17 mouse cellular contexts compared by ENCODE assay signal in genomic region chr11:79733013-79733412, GRCm38 (mm10).
"Had no signal": no experiment of that assay in that cellular context is flagged by ENCODE, and none has a peak within 500 bp of the region (broad histone marks: within the 10 kb centered on the region; RNA-seq: fewer than 3 reads in every experiment).

No protein-coding gene starts in this region.

- H3K9me3 ChIP-seq: lung, embryonic 15.5 days; midbrain, embryonic 13.5 days; midbrain, embryonic 15.5 days; neural tube, embryonic 12.5 days; stomach, embryonic 15.5 days had no signal

- ATAC-seq: lung, postnatal 0 days; midbrain, embryonic 13.5 days; midbrain, embryonic 15.5 days had no signal

- H3K27me3 ChIP-seq: lung, embryonic 15.5 days; midbrain, embryonic 13.5 days; midbrain, embryonic 15.5 days; neural tube, embryonic 12.5 days; stomach, embryonic 15.5 days had no signal

- DNase-seq: lung, adult 2 months; lung, postnatal 14 days; lung, postnatal 36 days; right cerebral cortex, postnatal 14 days; thymus, adult 2 months; thymus, postnatal 25 days; thymus, postnatal 4 days had no signal

- H3K4me3 ChIP-seq: lung, embryonic 15.5 days; megakaryocyte, embryonic 14.5 days; midbrain, embryonic 13.5 days; midbrain, embryonic 15.5 days; neural tube, embryonic 12.5 days; stomach, embryonic 15.5 days had no signal

- H3K4me1 ChIP-seq: megakaryocyte, embryonic 14.5 days had no signal

- H3K36me3 ChIP-seq: lung, embryonic 15.5 days; midbrain, embryonic 13.5 days; midbrain, embryonic 15.5 days; neural tube, embryonic 12.5 days had no signal

- H3K27ac ChIP-seq: lung, embryonic 15.5 days; macrophage; midbrain, embryonic 13.5 days; midbrain, embryonic 15.5 days; neural tube, embryonic 12.5 days; stomach, embryonic 15.5 days; stomach, postnatal 0 days had no signal

- H3K9ac ChIP-seq: lung, embryonic 15.5 days; midbrain, embryonic 13.5 days; midbrain, embryonic 15.5 days; neural tube, embryonic 12.5 days; stomach, embryonic 15.5 days had no signal

- H3K4me2 ChIP-seq: lung, embryonic 15.5 days; midbrain, embryonic 11.5 days; midbrain, embryonic 13.5 days; midbrain, embryonic 15.5 days; neural tube, embryonic 12.5 days; stomach, embryonic 15.5 days had no signal
